Mouse (Mus musculus) layer of hippocampus, postnatal 25 days (tissue): Measurements from ENCODE around the gene Nodal. TPM values are rescaled to one million over a fixed set of nuclear protein-coding genes. Genes with fewer than 3 reads are reported as not detected.

Source experiments
- DNase-seq, 2 experiments: peaks; one replicate each; pipeline ENCODE4 v3.0.0; 2022; ENCODE audit warnings: mixed read lengths in 2 of 2, low spot score in 1 of 2; ENCODE audit errors: extremely low spot score in 1 of 2
- total RNA-seq, 2 experiments: library from RNA; stranded (reverse); gene quantifications; 2 replicates each; pipeline ENCODE4 v1.2.3; 2021

Nodal gene
- total RNA-seq = under 1 TPM; 0.25 to 0.28 TPM

DNA sequence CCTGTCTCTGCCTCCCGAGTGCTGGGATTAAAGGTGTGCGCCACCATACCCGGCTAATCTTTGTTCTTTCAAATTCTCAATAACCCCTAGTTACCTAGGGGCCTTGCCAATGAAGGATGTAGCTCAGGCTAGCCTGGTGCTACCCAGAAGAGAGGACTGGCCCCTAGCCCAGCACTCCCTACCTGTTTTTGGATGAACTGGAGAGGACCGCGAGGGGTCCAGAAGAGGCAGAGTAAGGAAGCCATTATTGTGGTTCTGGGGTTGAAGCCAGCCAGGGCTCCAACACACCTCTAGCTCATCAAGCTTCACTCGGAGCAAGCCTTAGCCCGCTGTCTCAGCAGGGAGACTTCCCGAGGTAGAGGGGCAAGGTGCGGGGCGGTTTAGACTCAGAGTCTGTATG lies at the start of gene Nodal:
Gene Nodal (plus strand): TSS at position 301 of the 400 bp plus-strand sequence.
- DNase-seq = no peak

DNA sequence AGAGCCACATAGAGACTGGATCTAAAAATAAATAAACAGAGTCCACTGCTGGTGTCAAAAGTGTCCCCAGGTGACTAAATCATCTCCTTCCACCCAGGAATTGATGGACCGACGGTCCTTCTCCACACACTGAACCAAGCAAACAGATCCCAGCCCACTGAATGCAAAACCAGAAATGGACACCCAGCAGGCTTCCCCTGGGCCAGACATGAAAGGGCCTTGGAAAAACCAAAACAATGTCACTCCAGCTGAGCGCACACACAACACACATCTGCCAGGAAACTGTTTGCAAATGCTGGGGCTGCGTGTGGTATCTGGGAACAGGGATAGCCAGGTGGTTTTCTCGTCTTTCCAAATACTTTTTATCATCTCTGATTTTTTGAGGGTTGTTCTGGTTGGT lies 48.0 kb upstream of the Nodal start:
- no peak for DNase-seq

DNA sequence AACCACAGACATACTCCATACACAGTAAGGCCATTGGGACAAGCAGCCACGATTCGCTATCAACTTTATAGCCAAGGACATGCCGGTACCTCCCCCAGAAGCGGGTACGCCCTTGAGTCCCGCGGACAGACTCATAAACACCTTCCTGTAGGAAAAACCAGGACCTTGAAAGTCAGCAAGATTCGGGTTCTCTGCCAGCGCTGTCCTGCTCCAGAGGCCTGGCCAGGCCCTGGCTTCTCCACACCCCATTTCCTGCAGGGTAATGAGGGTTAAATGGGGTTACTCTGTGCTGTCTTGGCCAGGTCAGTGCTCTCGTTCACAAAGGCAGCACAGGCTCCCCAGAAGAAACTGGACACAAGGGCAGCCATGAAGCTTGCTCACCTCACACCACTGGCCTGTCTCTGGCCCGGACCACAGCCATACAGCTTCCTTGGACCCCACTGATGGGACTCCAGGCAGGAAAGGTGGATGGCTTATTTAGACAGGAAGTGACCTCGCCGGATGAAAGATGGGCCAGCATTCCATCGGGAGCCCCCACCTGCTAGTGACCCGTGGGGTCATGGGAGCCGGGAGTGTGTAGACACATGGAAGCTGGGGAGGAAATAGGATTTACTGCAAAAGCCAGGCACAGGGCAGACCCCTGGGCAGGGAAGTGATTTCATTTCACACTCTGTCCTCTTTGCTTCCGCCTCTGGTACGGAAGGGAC lies 47.3 kb upstream of the Nodal start:
- DNase-seq = no peak

- no peak for DNase-seq
Observed at GRCm38 (mm10) chr10:61371884-61372584, 45.7 kb upstream of the Nodal start.

- no peak for DNase-seq
Observed at GRCm38 (mm10) chr10:61372585-61372923, 45.2 kb upstream of the Nodal start.

GRCm38 (mm10) chr10:61374076-61374475 lies 43.7 kb upstream of the Nodal start:
- DNase-seq = peak in 1 of 2 experiments; percentile 22

DNA sequence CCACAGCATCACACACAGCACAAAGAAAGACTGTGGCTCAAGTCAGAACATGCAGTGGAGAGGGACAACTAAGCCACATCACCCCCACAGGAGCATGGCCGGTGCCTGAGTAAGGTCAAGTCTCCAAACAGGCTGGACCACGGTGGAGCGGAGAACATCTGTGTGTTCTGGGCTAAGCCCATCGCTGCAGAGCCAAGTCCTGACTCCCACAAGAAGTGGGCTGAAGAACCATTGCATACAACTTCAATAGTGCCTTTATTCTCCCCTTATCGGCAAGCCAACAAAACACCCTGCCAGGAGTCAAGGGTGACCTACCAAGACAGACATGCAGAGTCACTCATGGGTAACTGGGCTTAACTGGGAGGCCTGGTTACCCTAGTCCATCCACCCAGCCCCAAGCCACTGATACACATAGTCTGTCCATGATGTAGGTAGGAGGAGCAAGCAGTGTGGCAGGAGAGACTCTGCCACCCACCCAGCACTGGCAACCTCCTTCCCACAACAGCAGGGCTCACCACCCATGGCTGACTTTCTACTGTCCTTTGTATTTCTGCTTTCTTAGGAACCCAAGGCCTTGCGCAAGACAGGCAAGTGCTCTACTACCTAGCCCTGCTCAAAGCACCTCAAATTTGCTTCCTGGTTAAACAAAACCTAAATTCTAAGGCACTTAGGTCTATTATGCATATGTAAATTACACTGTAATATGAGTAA lies 42.8 kb upstream of the Nodal start:
- DNase-seq = no peak

- DNase-seq = no peak
Observed at GRCm38 (mm10) chr10:61378050-61378449, 39.7 kb upstream of the Nodal start.

DNA sequence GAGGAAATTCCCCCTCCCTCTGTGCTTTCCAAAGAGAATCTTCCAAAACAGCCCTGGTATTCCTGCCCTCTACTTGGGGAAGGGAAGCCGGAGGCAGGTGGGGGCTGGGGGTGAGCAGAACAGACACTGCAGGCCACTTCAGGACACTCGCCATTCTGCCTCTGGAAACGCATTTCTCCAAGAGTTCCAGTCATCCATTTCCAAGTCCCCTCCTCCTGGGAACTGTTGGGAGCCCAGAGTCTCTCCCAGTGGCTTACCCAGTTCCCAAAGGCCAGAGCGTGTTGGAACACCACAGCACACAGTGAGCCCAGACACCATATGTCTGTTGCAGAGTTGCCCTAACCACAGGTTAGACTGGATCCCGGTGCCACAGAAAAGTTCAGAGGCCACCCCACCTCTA lies 39.1 kb upstream of the Nodal start:
- DNase-seq = no peak

- DNase-seq = no peak
Observed at GRCm38 (mm10) chr10:61379340-61380040, 38.3 kb upstream of the Nodal start.

GRCm38 (mm10) chr10:61380186-61380585 lies 37.6 kb upstream of the Nodal start:
- DNase-seq = no peak

DNA sequence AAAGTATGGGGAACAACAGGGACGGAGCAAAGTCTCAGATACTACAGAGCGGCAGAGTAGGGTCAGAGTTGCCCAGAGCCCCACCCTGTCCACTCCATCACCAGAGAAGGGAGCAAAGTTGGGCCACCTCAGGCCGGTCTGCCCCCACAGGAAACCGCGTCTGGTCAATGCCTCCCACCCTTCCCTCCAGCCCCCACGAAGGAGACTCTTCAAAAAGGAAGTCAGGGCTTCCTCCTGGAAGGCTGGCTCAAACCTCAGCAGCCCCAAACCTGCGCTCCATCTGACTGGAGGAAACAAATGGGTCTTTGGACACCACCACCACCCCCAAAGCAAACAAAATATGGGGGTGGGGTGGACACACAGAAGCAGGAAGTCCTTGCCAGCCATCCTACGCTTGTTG lies 35.9 kb upstream of the Nodal start:
- no peak for DNase-seq

GRCm38 (mm10) chr10:61382281-61382731 lies 35.5 kb upstream of the Nodal start:
- DNase-seq = no peak

GRCm38 (mm10) chr10:61383021-61383714 lies 34.6 kb upstream of the Nodal start, which contains the start of gene Pald1:
Gene Pald1 (minus strand): TSS chr10:61383530.
- DNase-seq = peak; percentile 34 to 35

DNA sequence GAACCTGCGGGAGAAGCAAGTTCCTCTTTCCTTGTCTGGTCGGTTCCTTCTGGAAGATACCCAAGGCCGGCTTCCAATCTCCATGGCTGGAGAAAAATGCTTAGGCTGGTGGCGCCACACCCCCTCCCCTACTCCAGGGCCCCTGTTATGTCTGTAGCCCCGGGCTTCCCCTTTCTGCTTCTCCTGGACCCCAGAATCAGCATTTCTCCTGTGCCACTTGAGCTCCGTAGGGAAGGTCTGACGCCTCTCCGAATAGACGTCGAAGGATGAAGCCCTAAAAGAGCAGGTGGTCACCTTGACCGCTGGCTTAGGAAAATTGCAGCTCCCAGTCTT lies 34.1 kb upstream of the Nodal start:
- no peak for DNase-seq

GRCm38 (mm10) chr10:61385174-61385573 lies 32.6 kb upstream of the Nodal start:
- no peak for DNase-seq

GRCm38 (mm10) chr10:61386284-61386683 lies 31.5 kb upstream of the Nodal start:
- DNase-seq = no peak

DNA sequence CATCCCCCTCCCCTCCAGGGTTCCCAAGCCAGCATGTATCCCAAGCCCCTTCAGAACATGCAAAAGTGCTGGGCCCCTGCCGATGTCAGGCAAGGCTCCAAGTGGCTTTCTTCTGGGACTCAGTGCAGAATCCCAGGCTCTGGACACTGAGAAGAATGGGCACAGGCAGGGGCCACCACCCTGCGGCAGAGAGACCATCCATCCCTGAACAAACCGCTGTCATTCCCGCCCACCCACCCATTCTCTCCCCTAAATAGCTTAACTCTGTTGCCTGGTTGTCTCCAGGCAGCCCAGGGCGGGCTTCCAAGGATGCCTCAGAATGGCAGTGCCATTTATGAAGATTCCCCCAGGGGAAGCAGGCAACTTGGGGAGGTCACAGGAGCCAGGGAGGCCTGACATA lies 28.8 kb upstream of the Nodal start:
- no peak for DNase-seq

DNA sequence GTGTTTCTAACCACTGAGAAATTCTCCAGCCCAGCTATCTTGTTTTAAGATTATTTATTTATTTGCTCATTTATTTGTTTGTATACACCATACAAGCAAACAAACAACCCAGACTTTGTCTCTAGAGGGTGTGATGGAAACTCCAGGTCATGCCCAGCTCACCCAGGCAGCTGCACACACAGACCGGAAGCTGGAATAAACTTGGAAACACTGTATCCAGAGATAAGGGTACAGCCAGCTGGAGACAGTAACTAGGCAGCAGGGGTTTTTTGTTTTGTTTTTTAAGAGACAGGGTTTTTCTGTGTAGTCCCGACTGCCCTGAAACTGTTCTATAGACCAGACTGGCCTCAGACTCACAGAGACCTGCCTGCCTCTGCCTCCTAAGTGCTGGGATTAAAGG lies 27.6 kb upstream of the Nodal start:
- DNase-seq = no peak

DNA sequence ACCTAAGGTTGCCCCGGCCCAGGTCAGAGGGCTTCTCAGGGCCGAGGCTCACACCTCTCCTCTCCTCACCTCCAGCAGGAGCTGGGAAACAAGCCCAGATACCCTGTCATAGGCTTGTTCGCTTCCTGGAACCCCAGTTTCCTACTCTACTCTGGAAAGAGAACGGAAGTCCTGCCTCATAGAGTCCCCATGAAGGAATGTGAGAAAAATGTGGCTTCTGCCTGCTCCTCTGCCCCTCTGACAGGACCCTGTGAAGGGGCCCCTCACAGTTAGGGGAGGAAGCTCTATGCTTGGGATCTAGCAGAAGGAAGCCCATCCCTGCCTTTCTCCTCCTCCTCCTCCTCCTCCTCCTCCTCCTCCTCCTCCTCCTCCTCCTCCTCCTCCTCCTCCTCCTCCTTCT lies 25.2 kb upstream of the Nodal start:
- no peak for DNase-seq
